Mouse (Mus musculus) 3T3-L1 (cell line): ENCODE data around the gene Actn4.
A peak's percentile ranks its signal among the peaks of the same experiment; 100 is the strongest.
"Not testable (repeated sequence)": the region's sequence is repeated elsewhere in the genome, so short reads cannot be mapped to it uniquely, and the experiment has no call there.

ENCODE experiments used
- DNase-seq: peaks from one replicate; pipeline ENCODE4 v3.0.0-alpha.2; 2015; ENCODE audit warnings: low read depth, low spot score

The Actn4 gene

DNA sequence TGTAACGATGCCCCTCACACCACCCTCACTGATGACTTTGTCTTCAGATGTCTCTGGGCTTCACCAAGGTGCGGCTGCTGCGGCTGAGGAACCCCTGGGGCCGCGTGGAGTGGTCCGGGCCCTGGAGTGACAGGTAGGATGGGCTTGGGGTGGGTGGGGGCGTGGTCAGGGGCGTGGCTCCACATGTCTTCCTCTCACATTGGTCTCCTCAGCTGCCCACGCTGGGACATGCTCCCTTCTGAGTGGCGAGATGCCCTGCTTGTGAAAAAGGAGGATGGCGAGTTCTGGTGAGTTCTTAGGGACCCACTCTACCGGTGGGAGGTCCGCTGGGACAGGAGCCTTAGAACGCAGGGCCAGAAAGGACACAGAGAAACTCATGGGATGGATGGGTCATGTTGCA lies 75.7 kb downstream of the Actn4 start:
- no peak for DNase-seq

DNA sequence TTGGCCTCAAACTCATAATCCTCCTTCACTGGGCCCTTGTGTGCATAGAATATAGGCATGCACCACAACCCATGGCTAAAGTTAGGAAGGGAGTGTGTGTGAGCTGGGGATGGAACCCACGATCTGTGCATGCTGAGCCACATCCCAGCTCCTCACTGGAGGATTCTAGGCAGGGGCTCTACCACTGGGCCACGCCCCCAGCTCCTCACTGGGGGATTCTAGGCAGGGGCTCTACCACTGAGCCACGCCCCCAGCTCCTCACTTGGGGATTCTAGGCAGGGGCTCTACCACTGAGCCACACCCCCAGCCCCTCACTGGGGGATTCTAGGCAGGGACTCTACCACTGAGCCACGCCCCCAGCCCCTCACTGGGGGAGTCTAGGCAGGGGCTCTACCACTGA lies 78.4 kb downstream of the Actn4 start:
- not testable (repeated sequence) for DNase-seq

DNA sequence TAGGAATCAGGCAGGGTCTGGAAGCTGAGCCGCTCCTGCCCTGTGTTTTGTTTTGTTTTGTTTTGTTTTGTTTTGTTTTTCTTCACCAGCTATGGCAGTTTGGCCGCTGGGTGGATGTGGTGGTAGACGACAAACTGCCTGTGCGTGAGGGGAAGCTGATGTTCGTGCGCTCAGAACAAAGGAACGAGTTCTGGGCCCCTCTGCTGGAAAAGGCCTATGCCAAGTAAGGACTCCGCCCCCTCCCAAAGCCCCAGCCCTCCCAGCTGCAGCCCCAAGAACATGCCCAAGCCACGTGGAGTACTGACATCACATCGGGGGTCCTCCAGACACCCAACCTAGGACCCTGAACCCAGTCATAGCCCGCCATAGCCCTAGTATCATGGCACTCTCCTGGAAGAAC lies 79.1 kb downstream of the Actn4 start:
- DNase-seq, result no peak

DNA sequence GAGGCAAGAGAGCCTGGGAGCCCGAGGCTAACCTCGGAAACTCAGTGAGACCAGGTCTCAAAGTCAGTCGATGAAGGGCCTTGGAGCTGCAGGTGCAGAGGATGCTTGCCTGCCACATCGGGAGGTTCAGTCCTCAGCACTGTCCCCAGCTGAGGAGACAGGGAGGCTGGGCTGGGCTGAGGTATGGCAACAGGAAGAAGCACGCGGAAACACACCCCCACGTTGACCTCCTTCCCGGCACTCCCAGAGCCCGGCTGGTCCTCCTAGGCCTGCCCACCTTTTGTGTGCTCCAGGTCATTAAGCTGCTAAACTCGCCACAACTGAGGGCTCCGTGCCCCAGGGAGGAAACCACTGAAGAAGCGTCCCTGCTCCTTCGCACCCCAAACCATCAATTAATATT lies 80.9 kb downstream of the Actn4 start, which contains the start of gene Capn12:
Gene Capn12, plus strand, starts transcription at position 224 of the 400 bp plus-strand sequence.
- DNase-seq, result no peak

DNA sequence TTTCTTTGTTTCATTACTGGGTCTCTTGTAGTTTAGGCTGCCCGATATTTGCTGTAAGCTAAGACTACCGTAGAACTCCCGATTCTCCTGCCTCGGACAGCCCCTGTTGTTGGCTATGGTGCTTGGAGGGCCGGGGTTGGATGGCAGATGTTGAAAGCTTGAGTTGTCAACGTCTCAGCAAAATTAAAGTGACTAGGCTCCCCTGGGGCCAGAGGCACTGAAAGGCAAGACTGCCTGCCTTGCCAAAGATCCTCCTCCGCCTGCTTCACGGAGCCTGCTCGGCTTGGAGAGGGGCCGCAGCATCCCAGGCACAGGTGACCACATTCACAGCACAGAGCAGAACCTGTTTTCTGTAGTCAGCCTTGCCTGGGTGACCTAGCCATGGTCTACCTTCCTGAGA lies 81.6 kb downstream of the Actn4 start:
- DNase-seq, result no peak

DNA sequence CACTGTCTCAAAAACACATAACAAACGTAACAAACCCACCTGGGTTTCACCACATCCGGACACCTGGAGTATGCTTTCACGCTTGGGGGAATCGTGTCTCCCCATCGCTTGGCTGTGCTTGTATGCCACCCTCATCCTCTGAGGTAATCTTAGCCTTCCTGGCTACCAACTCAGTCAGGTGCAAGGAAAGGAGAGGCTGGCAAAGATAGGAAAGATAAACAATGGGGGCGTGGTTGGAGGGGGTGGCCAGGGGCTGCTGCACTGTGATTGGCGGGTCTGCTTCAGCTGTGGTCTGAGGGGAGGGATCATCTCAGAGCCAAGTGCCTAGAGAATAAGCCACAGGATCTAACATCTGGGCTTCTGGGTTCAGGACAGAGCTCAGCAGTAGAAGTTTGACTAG lies 82.5 kb downstream of the Actn4 start:
- no peak for DNase-seq

DNA sequence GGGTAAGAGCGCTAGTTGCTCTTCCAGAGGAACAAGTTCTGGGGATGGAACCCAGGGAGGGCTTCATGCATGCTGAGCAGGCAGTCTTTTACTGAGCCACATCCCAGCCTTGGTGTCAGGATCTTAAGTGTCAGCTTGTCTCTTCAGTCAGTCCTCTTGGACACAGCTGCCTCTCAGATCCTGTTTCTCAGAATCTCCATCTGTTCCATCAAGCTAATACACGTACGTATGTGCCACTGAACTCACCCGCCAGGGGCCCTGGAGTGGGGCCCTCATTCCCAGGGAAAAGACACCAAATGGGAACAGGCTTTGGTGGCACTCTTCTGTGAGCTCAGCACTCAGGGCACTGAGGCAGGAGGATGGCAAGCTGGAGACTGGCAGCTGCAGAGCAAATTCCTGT lies 84.3 kb downstream of the Actn4 start:
- no peak for DNase-seq

DNA sequence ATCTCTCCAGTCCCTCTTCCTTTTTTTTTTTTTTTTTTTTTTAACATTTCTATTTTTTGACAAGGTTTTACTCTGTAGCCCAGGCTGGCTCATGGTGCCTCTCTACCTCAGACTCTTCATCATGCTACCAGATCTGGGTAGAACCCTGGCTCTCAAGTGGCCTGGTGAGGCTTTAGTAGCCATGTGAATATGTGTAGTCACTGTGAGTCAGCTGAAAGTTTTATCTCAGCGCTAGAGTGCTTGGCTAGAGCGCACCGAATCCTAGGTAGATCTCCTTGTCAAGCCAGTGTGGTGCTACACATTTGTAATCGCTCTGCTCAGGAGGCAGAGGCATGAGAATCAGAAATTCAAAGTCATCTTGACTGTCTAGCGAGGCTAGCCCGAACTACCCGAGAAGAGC lies 85.0 kb downstream of the Actn4 start:
- DNase-seq, result no peak

DNA sequence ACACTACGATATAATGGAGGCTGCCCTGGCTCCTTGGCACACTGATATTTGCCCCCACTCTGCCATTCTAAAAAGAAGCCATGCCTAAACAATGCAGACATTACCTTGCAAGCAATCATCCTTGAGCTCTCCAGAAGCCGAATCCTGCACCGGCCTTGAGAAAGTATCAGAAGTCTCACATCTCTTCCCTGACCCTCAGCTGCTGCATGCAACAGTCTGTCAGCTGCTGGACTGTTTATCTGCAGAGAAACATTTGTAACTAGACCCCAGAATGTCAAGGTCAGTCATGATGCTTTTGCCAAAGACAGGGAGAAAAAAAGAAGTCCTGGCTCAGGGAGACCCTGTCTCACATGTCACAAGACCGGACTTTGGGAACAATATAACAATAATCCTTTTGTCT lies 86.0 kb downstream of the Actn4 start:
- no peak for DNase-seq

DNA sequence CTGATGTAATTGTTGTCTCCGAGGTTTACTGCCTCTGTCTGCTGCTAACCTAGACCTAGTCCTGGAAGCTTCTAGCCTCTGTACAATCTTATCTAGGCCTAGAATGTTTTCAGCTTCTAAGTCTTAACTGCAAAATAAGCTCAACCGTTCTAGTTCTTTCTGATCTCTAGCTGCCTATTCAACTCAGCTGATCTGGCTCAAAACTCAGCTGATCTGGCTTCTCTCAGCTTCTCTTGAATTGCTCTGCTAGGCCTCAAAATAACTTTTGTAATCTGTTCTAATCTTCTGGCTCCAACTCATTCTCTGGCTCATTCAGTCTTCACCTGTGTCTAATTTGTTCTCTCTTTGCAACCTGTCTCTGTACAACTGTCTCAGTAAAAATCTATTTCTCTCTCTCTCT lies 87.6 kb downstream of the Actn4 start:
- no peak for DNase-seq

DNA sequence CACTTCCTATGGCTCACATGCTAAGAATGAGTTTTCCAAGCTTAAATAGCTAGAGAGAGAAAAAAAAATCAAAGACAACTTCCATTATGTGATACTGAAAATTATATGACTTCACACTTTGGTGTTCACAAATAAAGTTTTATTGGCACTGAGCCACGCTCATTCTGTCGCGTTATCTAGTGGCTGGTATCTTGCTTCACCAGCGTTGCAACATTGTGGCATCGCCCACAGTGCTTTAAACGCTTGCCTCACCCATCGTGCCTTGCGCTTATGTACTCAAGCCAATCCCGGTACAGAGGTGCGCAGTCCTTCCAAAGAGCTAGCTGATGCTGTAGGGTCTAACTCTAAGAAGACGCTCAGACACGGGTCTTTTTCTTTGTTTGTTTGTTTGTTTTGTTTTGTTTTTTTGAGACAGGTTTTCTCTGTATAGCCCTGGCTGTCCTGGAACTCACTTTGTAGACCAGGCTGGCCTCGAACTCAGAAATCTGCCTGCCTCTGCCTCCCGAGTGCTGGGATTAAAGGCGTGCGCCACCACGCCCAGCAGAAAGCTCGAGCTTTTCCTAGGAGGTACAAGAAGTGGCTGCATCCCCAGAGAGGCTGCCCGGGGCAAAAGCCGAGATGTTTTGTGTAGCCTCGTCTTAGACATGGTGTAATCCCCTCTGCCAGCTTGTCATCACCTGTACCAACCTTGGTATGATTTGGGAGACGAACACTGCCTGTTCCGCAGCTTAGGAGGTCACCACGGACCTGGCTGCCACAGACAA lies 91.1 kb downstream of the Actn4 start:
- no peak for DNase-seq

DNA sequence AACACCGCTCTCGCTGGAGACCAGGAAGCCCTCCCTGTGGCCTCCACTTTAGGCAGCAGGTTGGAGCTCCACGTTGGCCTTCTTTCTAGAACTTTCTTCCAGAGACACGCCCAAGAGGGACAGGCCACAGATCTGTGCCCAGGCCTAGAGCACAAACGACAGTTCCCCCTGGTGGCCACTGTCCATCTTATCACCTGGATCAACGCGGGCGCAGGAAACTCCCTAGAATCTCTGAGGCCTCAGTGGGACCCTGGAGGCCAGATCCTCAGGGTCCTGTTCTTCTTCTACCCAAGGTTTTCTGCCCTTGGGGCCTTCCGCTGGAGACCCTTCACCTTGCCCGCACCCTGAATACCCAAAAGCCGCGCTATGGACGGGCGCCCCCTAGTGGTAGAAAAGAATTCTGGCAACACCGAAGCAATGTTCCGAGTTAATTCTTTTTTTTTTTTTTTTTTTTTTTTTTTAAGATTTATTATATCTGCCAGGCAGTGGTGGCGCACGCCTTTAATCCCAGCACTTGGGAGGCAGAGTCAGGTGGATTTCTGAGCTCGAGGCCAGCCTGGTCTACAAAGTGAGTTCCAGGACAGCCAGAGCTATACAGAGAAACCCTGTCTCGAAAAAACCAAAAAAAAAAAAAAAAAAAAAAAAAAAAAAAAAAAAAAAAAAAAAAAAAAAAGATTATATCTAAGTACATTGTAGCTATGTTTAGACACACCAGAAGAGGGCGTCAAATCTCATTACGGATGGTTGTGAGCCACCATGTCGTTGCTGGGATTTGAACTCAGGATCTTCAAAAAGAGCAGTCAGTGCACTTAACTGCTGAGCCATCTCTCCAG lies 94.4 kb downstream of the Actn4 start:
- peak; percentile 73 for DNase-seq

DNA sequence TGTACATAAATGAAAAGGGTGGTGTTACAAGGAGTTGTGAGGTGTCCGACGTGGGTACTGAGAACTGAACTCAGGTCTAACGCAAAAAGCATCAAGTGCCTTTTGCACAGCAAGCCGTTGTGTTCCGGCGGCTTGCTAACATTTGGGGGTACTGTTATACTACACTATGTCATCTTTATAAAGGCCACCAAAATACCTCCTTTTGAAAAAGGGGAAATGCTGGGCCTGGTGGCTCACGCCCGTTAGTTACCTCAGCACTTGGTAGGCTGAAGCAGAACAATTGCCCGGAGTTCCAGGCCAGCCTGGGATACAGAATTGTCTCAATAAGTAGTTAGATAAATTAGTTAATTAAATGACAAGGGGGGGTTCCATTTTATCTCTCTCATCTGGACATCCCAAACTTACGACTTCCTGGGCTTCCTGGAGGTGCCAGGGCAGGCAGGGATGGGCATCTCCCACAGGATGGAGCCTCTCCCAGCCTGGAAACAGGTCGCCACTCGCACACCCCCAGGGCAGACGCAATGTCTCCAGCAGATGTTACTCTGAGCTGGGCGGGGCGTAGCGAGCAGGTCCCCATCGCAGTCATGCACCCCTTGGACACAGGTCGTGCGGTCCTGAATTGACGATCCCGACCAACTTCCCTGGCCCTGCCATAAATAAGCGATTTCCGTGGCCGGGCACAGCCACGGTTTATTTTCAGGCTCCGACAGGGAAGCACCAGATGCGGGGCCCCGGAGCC lies 95.2 kb downstream of the Actn4 start:
- no peak for DNase-seq

DNA sequence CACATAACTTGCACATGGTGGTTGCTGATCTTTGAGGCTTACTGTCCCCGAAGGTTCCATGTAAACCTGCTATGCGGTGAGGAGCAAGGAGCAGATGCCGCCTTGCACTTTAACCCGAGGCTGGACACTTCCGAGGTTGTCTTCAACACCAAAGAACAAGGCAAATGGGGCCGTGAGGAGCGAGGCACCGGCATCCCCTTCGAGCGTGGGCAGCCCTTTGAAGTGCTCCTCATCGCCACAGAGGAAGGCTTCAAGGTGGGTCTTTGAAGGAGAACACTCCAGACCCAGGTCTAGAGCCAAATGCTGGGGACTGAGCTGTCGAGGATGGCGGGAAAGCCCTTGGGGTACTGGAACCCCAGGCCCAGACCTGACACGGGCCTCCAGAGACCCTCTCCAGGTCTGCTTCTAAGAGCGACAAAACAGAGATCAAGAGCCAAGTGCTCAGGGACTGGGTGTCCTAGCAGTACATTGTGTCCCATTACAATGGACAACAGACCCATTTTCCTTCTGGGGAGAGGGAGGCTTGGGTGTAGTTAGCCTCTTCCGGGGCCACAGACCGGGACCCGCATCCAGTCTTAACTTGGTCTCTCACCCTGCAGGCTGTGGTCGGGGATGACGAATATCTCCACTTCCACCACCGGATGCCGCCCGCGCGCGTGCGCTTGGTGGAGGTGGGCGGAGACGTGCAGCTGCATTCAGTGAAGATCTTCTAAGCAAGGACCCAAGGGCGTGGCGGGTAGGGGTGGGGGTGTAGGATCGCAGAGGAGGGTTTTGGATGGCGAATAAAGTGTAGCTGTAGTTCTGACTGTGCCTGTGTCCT lies 96.4 kb downstream of the Actn4 start:
- peak; percentile 68 for DNase-seq

DNA sequence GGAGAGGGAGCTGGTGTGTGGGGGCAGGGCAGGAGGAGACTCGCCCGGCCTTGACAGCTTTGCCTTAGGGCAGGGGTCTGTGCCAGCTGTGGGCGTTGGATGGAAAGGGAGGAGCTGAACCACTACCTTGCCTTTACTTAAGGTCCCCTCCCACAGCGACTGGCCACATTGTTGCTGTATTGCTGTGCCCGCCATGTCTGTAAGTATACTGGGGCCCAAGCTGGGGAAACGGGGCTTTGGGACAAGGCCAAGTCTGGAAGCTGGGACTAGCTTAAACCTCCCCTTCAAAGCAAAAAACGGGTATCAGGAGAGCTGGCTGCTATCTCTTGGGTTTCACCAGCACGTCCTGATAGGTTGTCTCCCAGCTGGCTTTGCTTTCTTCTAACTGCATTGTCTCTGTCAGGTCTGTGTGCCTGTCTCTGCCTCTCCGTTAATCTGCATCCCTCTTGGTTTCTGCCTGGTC lies 97.8 kb downstream of the Actn4 start:
- no peak for DNase-seq

DNA sequence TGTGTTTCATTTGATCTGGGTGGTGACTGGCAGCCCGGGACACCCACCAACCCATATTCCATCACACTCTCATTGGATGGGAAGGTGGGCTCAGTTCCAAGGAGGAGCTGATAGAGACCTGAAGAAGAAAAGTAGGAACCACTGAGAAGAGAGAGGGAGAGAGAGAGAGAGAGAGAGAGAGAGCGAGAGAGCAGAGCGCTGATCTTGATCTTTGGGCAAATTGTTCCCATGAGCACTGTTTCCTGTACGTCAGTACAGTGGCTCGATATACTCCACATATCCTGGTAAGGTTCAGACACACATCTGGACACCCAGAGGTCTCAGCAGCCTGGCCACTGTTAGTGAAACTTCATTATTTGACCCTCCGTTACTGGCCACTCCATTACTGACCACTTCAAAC lies 98.6 kb downstream of the Actn4 start, which contains the start of gene Lgals7:
Gene Lgals7, plus strand, starts transcription at position 314 of the 400 bp plus-strand sequence.
- no peak for DNase-seq

DNA sequence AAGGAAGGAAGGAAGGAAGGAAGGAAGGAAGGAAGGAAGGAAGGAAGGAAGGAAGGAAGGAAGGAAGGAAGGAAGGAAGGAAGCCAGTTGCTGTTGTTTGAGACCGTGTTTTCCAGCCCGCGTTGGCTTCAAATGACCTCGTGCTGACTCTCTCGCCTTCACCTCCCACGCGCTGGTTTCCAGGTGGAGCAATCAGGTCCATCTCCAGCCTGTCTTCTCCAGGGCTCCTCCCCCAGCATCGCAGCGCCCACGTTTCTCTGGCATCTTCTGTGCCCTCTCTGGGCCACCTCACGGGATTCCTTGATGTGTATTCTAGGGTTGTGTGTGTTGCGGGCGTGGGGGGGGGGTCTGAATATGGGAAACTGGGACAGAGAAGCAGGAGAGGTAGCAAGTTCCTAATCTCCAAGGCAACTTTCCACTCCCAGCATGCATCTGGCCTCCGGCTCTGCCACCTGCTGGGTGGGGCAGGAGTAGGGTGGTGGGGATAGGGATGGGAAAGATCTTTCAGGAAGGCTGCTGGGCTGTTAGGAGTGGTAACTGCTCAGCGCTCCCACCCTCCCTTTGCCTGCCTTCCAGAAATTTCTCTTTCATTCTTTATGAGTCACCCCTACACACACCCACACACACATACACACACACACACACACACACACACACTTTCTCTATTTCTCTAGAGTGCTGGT lies 99.2 kb downstream of the Actn4 start:
- DNase-seq, result no peak

DNA sequence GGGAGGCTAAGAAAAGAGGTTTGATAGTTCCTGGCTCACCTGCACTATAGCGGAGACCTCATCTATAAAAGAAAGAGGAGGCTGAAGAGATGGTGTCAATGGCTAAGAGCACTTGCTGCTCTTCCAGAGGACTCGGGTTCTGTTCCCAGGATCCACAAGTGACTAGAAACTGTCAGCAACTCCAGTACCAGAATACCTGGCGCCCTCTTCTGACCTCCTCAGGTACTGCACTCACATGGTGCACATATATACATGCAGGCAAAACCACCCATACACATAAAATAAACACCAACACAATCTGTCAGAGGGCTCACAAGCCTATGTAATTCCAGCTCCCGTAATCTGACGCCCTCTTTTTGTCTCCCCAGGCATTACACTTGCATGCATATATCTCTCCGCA lies 101.2 kb downstream of the Actn4 start:
- no peak for DNase-seq

DNA sequence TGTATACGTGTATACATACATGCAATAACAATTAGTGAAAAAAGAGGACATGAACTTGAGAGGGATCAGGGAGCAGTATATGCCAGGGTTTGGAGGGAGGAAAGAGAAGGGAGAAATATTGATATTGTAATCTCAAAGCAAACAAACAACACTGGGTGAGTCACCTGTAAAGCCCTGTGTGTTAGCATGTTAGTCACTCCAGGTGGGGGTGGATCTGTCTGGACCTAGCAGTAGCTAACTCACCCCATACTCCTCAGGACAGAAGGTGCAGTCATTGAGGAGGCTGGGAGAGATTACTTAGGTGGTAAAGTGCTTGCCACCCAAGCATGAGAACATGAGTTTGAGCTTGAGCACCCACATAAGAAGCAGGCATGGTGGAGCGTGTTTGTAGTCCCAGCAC lies 102.2 kb downstream of the Actn4 start:
- DNase-seq, result no peak

DNA sequence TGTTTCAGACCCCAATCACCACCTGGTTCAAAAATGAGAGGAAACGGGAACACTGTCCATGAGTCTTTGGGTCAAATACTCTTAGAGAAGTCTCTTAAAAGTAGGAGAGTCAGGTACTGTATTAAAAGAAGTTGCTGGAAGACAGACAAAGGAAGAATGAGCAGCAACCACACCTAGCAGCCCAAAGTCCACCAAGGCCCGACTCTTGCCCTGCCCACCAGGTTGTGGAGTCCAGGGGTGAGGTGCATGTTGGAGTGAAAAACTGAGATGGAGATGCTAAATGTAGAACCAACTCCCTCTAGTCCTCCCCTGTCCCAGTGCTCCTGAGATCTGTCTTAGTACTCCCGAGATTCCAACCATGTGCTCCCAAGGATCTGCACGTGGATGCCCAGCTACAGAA lies 111.5 kb downstream of the Actn4 start:
- no peak for DNase-seq
